Mouse (Mus musculus) heart, postnatal 25 days (tissue): Measurements from ENCODE around the gene Ppif. TPM values are rescaled to one million over a fixed set of nuclear protein-coding genes. Genes with fewer than 3 reads are reported as not detected.

Source experiments
- DNase-seq: peaks from one replicate; pipeline ENCODE4 v3.0.0; 2022; ENCODE audit warnings: low spot score
- intact Hi-C: fragments of 180-260 bp; cut with DNase I; formaldehyde crosslinking; loops from one replicate; pipeline ENCODE4 v1.15.1; 2025
- total RNA-seq, 2 experiments: library from RNA; stranded (reverse); gene quantifications; 2 replicates each; pipeline ENCODE4 v1.2.3; 2021

Gene Ppif
- total RNA-seq, 2 experiments from 2014 or later, result 277 to 296 TPM

DNA sequence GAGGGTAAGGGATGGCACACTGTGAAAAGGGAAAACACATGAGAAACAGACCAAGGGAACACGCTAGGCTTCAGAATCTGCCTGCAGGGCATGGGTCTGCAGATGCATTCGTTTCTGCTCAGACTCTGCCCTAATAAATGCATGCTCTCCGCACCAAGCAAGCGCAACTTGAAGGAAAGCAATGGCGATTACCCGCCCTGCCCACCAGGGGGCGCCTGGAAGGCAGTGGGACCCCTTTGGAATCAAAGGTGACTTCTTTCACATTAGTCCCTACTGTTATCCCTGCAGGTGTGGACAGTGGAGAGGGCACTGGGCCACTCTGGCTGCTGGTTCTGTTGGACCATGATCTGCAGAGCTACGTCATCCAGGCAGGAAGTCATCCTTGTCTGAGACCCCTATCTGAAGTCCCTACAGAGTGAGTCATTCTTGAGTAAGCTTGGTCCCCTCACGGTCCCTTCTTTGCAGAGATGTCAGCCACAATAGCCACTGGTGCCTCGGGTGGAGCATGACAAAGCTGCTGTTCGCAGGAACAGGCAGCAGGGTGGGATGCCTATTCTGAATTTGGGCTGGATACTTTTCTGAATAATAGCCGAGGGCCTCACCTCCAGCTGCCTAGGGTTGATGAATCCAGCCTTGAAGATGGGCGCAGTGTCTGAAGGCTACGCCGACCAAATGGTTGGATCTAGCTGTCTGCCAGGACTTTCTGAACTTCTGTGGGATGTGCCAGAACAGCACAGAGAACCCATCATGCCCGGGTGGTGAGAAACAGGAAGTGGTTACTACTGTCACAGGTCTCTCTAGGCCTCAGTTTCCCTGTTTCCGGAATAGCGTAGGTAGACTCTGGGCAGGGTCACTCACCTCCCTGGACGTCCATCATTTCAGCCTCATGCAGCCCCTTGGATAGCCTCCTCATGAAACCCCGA is 32.5 kb downstream of the Ppif start:
- intact Hi-C loops, result loop anchor here (5.0 kb wide), 2 partner anchors 41 to 76 kb away; partner anchors contain the start of gene Zcchc24
- no peak for DNase-seq

DNA sequence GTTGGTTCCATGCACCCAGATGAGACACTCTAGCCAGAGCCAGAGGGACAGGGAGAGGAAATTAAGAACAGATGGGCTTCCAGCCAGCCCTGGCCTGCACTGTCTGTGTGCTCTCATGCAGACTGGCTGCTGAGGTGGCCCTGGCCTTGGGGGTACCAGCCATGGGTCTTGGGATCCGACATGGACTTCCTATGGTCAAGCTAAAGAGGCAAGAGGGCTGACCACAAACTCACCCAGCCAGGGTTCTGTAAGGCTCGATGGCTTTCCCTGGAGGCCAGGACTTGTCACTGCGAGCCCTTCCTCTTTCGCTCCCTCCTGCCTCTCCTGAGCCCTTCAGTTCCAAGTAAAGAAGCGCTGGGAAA is 33.2 kb downstream of the Ppif start:
- intact Hi-C loops, result loop anchor here (5.0 kb wide), 2 partner anchors 40 to 75 kb away; partner anchors contain the start of gene Zcchc24
- DNase-seq, result no peak

DNA sequence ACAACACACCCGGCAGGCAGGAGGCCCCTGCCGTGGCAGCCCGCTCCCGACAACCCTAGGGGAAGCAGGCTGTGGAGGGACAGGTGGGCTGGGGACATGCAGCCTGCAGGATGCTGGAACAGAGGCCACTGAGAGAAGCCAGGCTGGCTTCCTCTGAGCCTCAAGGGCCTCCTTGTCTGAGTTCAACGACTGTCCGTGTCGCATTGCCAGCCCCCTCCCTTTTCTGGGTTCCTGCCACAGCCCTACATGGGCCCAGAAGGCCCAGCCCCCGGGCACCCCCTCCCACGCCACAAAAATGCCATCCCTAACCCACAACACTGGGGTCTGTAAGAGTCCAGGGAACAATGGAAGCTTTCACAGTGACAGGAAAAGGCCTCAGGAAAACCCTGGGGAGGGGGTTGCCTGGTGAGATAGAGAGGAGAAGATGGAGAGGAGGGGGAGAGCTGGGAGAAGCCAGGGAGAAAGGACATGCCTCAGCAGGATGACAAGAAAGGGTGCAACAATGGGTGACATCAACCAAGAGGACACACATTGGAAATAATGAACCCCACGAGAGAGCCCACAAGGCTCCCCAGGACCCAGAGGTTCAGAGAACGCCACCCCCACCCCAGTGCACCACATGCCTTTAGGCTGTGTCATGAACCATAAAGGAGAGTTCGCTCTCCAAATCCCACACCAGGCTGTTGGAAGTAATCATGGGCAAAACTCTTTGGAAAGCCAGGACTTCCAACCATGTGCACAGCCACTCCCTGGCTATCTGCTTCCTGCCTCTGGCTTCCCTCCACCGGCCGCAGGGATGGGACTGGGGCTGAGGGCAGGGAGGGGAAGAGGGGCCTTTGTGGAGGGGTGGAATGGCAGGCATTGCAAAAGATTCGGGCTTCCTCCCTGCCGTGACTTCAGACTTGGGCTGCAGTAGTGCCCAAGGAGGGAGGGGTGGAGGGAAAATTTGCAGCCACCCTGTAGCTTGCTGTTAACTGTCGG is 41.1 kb downstream of the Ppif start:
- DNase-seq, result peak; percentile 67
- intact Hi-C loops, result no loop called here

DNA sequence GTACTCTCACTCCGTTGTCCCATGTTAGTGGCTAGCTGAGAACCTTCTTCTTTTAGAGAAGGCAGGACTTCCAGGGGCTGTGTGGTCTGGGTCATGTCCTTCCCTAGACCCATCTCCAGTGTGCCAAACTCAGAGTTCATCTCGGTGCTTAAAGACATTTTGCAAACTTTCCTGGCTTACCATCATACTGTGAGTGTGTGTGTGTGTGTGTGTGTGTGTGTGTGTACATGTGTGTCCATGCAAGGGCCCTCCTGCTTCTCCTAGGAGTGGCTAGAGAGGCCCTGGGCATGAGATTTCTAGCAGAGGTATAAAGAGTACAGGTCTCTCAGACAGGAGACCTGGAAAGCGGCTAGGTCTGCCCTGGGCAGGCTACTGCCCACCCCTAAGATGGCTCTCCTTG is 42.2 kb downstream of the Ppif start:
- no peak for DNase-seq
- intact Hi-C loops, result no loop called here

DNA sequence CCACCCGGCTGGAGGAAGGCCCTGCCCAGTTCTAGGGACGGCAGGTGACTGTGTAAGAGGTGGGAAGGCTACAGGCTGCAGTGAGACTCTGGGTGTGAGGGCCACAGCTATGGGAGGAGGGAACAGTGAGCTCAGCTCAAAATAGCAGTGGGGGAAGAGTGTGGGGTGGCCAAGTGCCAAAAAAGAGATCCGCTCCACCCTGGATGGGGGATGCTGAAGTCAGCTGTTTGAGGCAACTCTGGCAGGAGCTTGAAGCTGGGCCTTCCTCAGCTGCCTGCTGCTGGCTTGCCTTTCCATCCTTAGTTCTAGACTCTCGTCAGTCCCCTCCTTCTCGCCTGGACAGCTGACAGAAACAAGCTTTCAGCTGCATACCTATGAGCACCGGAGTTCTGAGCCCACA is 42.6 kb downstream of the Ppif start:
- intact Hi-C loops, result no loop called here
- DNase-seq, result peak; percentile 79

DNA sequence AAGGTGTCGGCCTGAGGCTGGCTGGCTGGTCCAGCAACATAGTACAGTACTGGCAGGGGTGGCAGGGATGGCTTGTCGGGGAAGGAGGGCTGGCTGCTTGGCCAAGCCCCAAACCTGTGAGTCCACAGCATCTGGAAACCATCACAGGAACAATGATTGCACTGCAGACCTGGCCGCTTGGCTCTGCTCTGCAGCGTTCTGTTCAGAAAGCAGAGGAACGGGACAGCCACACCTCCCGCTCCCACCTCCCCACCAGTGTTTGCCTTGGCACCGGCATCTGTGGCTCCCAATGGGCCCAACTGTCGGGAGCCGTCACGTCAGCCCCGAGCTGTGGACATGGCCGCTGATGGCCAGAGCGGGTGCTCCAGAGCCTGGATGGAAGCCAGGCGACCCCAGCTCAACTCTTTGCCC is 44.6 kb downstream of the Ppif start:
- DNase-seq, result peak; percentile 69
- intact Hi-C loops, result no loop called here

DNA sequence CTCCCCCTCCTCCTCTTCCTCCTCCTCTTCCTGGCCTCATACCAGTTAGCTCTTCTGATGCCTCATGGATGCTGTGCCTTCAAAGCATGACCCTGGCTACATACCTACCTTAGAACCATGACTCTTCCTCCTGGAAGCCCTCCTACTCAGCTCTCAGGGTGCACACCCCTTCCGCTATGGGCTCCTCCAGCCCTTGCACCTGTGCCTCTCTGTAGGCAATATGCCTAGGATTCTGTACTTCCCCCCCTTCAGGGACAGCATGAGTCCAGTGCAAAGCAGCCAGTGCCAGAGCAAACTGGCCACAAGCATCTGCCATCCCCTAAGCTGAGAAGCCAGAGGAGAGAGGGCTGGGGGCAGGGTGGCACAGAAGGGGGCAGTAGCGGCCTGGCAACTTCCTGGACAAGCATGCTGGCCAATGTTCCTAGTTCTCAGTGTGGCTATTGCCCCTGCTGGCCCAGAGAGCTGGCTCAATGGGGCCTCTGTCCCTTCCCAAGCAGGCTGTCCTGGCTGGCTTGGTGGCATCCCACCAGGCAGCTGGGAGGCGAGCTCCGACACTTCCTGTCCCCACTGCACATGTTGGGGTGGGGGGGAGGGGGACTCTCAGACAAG is 46.1 kb downstream of the Ppif start:
- DNase-seq, result no peak
- intact Hi-C loops, result no loop called here

DNA sequence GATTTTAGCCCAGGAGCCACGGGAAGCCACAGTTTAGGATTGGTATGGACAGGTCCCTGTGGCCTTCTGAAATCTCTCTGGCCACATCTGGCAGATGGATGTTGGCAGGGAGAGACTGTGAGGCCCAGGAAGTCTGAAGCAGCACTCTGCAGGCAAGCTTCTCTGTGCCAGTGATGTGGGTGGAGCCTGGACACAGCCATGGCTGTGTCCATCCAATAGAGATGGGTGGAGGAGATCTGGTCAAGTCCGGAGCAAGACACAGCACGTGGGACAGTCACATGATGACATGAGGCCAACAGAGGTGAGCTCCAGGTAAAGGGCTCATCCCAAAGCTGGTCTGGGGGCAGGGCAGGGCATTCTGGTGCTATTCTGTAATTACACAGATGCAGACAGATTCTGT is 47.3 kb downstream of the Ppif start:
- intact Hi-C loops, result no loop called here
- no peak for DNase-seq

DNA sequence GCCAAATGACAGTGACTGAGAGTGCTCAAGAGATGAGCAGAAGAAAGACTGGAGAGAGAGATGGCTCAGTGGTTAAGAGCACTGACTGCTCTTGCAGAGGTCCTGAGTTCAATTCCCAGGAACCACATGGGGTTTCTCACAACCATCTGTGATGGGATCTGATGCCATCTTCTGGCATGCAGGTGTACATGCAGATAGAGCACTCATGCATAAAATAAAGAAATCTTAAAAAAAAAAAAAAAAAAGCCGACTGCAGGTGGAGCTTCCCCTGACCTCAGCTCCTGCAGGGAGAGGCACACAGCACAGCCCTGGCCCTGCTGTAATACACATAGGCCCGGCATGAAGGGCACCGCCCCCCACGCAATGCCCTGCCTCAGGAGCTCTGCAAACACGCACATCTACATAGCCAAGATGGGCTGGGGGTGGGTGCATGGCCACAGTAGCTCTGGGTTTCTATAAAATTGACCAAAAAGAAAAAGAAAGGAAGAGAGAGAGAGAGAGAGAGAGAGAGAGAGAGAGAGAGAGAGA is 48.0 kb downstream of the Ppif start:
- no peak for DNase-seq
- intact Hi-C loops, result no loop called here

DNA sequence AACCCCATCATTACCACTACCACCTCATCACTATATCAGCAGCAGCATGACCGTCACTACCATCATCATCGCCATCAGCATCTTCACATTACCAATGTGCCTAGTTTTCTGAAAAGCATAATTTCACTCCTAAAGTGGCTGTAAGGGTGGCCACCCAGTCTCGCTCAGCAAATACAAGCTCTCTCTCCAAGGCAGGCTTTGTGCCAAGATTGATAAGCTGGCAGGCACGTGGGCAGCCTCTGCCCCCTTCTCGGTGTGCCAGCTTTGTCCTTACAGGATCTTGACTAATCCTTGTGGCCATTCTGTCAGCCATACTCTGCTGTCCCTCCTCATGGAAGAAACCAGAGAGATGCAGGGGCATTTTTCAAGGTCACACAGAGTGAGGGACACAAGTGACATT is 49.0 kb downstream of the Ppif start:
- no peak for DNase-seq

DNA sequence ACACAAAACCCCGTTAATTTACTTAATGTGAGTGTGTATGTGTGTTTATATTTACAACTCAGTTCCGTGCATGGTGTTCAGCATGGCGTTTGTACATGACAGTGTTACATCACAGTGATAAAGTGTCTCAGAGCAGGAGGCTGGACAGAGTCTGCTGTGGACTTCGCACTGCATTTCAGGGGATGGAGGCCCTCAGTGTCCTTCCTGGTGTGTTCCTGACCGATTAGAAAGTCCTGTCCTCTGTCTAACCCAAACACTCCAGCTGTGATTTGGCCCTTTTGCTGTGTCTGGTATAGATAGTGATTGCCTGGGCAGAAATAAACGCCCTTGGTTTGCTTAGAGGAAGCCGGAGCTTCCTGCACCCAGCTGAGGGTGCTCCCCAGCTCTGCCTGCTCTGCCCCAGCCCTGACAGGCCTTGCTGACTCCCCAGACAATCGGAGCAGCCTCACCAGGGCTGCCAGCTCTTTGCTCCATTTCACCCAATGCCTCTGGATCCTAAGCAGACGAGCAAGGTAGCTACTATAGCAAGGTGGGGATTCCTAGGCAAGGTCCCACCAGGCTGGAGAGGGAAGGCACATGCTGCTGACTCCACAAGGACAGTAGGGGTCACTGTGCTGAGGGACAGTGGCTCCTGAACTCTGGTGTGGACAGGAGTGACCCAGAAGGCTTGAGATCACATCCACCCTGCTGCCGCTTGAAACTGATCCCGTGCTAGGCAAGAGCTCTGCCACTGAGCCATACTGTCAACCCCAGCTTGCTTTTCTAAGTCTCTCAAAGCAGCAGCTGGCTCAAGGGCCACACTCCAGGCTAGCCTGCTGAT is 51.6 kb downstream of the Ppif start:
- no peak for DNase-seq
- intact Hi-C loops, result loop anchor here (2.0 kb wide), 1 partner anchor 53 kb away; no protein-coding TSS in a partner anchor

More for the DNA sequence above, 49.0 kb downstream of the Ppif start:
- intact Hi-C loops, result no loop called here

DNA sequence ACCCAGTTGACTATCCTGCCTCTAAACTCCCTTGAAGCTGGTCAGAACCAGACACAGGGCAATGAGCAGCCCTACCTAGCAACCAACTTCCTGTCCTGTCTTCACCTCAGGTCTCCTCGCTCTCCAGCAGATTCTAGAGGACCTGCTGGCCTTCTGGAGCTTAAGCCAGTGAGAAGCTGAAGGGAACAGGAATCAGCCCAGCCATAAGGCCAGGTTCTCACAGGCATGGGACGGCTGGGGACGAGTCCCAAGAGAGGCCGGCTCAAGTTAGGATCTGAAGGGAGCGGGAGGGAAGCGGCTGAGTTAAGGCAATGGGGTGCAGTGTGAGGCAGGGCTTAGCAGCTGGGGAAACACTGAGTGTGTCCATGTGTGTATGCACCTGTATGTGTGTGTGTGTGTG is 52.4 kb downstream of the Ppif start:
- no peak for DNase-seq
- intact Hi-C loops, result no loop called here

DNA sequence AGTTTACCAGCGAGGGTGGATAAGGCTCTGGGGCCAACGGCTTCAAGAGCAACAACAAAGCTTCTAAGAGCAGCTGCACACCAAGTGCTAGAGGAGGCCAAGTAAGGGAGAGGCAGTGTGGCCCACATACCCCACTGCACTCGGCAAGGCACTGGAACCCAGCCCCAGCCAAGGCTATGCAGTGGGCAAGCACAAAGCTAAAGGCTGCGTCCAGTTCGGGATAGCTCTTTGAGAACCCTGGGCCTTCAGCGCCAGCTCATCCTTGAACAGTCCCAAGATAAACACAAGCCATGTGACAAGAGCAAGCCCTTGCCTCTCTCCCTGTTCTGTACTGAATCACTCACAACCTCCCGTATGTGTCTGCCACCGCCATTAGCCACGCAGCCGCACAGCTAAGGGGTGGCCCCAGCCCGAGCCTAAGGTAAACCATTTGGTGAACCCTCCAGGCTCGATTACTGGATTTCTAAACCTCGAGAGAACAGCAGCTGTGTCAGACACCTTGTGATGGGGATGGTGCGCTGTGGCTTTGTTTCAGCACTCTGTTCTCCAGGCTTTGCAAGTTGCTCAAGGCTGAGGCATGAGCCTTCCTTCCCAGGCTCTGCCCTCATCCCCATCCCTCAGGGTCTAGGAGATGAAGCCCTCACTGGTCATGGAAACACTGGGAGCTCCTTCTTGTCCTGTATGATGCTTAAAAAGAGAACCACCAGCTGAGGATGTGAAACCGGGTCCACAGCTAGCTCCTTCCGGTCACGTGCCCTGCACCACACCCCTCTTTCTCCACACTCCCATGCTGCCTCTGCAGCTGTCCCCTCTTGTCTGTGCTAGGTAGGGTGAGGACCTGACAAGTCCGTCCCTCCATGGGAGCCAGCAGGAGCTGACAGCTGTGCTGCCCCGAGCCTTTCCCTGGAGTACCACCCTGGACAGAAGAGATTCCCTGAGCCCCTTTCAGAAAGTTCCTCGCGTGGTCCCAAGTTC is 53.3 kb downstream of the Ppif start:
- no peak for DNase-seq
- intact Hi-C loops, result no loop called here

DNA sequence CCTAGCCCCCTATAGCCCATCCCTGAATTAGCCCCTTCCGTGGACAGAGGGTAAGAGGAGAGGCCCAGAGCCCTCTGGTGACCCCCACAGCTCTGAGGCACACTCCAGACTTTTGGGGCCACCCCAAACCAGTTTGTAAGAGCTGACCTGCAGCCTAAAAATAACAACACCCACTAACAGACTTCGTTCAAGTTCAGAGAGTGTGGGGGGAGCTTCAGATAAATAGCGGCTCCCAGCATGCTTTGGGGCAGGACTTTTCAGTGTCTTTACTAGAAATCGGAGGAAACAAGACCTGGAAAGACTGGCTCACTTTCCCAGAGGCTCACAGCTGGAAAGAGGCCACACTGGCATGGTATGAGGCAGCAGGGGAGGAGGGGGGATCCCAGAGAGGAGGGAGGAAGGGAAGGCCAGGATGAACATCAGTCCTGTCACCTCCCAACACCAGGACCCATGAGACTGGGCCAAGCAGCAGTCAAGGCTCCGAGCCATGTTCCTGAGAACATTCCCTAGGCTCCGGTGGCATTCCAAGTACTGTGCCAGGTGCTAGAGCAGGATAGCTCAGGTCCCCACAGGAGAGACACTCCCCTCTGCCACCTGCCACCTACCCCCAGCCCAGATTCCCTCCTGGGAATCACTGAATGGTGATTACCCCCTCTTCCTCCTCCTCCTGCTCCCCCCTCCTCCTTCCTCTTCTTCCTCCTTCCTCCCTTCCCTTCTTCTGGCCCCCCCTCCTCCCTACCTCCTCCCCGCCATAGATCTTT is 54.2 kb downstream of the Ppif start:
- intact Hi-C loops, result no loop called here
- DNase-seq, result no peak

DNA sequence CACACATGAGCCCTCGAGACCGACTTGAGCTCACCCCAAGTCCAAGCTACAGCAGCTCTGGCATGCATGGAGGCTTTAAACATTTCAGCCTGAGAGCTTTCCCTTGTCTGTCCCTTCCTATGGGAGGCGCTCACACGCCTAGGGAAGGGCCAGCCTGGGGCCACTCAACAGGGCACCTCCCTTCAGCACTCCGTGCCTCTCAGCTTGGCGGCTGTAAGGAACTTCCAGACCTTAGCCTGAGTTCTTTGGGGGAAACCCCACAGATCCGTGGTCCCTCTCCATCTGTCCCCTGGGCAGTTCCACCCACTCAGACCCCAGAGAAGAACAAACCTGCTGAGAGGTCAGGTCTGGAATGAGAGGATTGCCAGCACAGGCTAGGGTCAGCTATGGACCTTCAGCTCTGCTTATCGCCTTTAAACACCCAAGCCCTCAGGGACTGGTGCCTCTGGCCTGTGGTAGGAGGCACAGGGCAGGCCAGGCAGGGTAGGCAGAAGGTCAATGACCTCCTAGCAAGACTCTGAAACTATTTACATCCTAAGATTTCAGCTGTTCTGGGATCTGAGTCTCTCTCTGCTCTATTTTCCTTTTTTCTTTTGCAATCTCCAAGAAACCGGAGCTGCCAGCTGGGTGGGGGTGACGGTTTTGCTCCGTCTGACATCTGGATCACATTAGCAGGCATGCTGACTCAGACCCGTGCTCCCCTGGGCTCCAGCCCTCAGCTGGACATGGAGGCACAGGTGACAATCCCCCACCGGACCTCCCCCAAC is 55.4 kb downstream of the Ppif start:
- intact Hi-C loops, result no loop called here
- DNase-seq, result no peak
